Comparison of ENCODE assay signal across 23 mouse cellular contexts in the genomic region with DNA sequence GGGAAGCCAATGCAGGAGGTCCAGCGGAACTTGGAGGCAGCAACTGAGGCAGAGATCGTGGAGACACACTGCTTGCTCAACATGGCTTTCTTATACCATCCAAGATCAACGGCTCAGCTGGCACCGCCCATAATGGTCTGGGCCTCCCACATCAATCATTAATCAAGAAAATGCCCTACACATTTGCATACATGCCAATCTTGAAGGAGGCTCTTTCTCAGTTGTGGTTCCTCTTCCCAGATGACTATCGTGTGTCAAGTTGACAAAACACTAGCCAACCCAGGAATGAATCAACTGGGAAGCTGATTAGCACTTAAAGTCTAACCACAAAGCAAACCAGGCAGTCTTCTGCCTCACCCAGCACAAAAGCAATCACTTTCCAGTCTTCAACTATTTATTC.
DNase-seq lines count a peak whose midpoint lies in the region; ATAC-seq and TF ChIP-seq lines count a peak whose summit lies in the region.
"Had no signal": no experiment of that assay in that cellular context is flagged by ENCODE, and none has a peak within 500 bp of the region (broad histone marks: within the 10 kb centered on the region; RNA-seq: fewer than 3 reads in every experiment).

No protein-coding gene starts in this region.

- peak; percentile 45 for DNase-seq in MEL (ENCODE audit: low read depth, low spot score)
- DNase-seq in limb, embryonic 10.5 days (ENCODE audit: low spot score), result no peak
- no peak for DNase-seq in gastrocnemius, adult 8-10 months (ENCODE audit: low spot score in 2 of 2)
- DNase-seq in spleen, postnatal 14 days (ENCODE audit: low spot score in 2 of 2), result no peak
- DNase-seq: adrenal gland, postnatal 25 days; B cell, adult 2 months; cerebellum, adult 18-20 months; cerebellum, postnatal 10 days; kidney, adult 18-20 months; kidney, postnatal 36 days; lung, adult 18-20 months; right cerebral cortex, postnatal 25 days; thymus, postnatal 14 days had no signal

- H3K27ac ChIP-seq in MEL (ENCODE audit: control insufficient read depth, low read depth, low read length), result peak overlapping the region; percentile 39
- H3K27ac ChIP-seq in liver, embryonic 12.5 days, result no peak overlapping the region
- no peak overlapping the region for H3K27ac ChIP-seq in limb, embryonic 10.5 days
- H3K27ac ChIP-seq: forebrain, embryonic 15.5 days; layer of hippocampus, adult 2 months; midbrain, embryonic 13.5 days had no signal

- ATAC-seq in megakaryocyte, adult 5-6 weeks (ENCODE audit: poor library complexity, severe bottlenecking), result no peak
- ATAC-seq in liver, embryonic 12.5 days, result no peak
- ATAC-seq: forebrain, embryonic 15.5 days; hindbrain, embryonic 16.5 days; lung, postnatal 0 days; midbrain, embryonic 13.5 days; Patski had no signal

- no peaks in the 10 kb centered on the region for H3K79me2 ChIP-seq in MEL (ENCODE audit: control insufficient read depth, insufficient read depth, low read length, poor library complexity)
- no peaks in the 10 kb centered on the region for H3K79me2 ChIP-seq in myocyte (ENCODE audit: control insufficient read depth, insufficient read depth)

- no peak for TF ChIP-seq EP300 in MEL (IDR thresholded peaks at IDR 0.05; ENCODE audit: low read depth in 1 of 2, low read length in 2 of 2)

- TF ChIP-seq RAD21 in MEL (IDR thresholded peaks at IDR 0.05; ENCODE audit: low read depth, low read length), result no peak

- no peak for TF ChIP-seq POLR2A in MEL (IDR thresholded peaks at IDR 0.05; ENCODE audit: control insufficient read depth in 1 of 2, insufficient read depth in 1 of 2, low read depth in 1 of 2, low read length in 2 of 2, poor library complexity in 1 of 2)
- no peak for TF ChIP-seq POLR2A in myocyte (IDR thresholded peaks at IDR 0.05; ENCODE audit: insufficient read length, low read depth)

- H3K4me2 ChIP-seq in liver, embryonic 12.5 days, result peak overlapping the region; percentile 29
- H3K4me2 ChIP-seq in myocyte (ENCODE audit: low read depth), result peak overlapping the region; percentile 31
- H3K4me2 ChIP-seq: forebrain, embryonic 15.5 days; midbrain, embryonic 13.5 days had no signal

- H3K9me3 ChIP-seq in megakaryocyte, embryonic 14.5 days, result no peaks in the 10 kb centered on the region
- no peaks in the 10 kb centered on the region for H3K9me3 ChIP-seq in MEL (replicated peaks; ENCODE audit: insufficient read depth, low read length)
- H3K9me3 ChIP-seq in liver, embryonic 12.5 days (replicated peaks), result no peaks in the 10 kb centered on the region
- no peaks in the 10 kb centered on the region for H3K9me3 ChIP-seq in limb, embryonic 10.5 days (replicated peaks)
- H3K9me3 ChIP-seq: forebrain, embryonic 15.5 days; midbrain, embryonic 13.5 days had no signal

- WGBS in liver, embryonic 12.5 days (ENCODE audit: insufficient replicate concordance), result 20% methylated on average over 5 of the region's 5 CpGs
- WGBS in limb, embryonic 10.5 days, result 88% methylated on average over 5 of the region's 5 CpGs

- H3K36me3 ChIP-seq in megakaryocyte, embryonic 14.5 days (replicated peaks; ENCODE audit: low read length), result no peaks in the 10 kb centered on the region
- H3K36me3 ChIP-seq in MEL (ENCODE audit: control insufficient read depth in 1 of 2, insufficient read depth in 2 of 2, low read length in 2 of 2), result peaks cover 0 to 39% of the 10 kb centered on the region in 2 experiments; a peak in 2 of 4 replicates
- no peaks in the 10 kb centered on the region for H3K36me3 ChIP-seq in liver, embryonic 12.5 days
- no peaks in the 10 kb centered on the region for H3K36me3 ChIP-seq in myocyte (ENCODE audit: control insufficient read depth, insufficient read depth)
- no peaks in the 10 kb centered on the region for H3K36me3 ChIP-seq in limb, embryonic 10.5 days
- H3K36me3 ChIP-seq: forebrain, embryonic 15.5 days; midbrain, embryonic 13.5 days had no signal

- H3K27me3 ChIP-seq in megakaryocyte, embryonic 14.5 days (replicated peaks), result no peaks in the 10 kb centered on the region
- H3K27me3 ChIP-seq in MEL (ENCODE audit: control insufficient read depth in 1 of 2, insufficient read depth in 2 of 2, low read length in 2 of 2) (no peaks in the 10 kb centered on the region), myocyte (ENCODE audit: control insufficient read depth, insufficient read depth, insufficient read length) (no peaks in the 10 kb centered on the region)
- H3K27me3 ChIP-seq in liver, embryonic 12.5 days (replicated peaks), result 0 out of 2 replicates have a peak, but pooled peaks cover 3% of the 10 kb centered on the region
- no peaks in the 10 kb centered on the region for H3K27me3 ChIP-seq in limb, embryonic 10.5 days (ENCODE audit: low read depth, poor library complexity, severe bottlenecking)
- H3K27me3 ChIP-seq: forebrain, embryonic 15.5 days; midbrain, embryonic 13.5 days; Patski had no signal

- H3K9ac ChIP-seq in MEL (ENCODE audit: control insufficient read depth, low read depth, low read length, poor library complexity, severe bottlenecking), result no peak overlapping the region
- no peak overlapping the region for H3K9ac ChIP-seq in liver, embryonic 12.5 days
- H3K9ac ChIP-seq: forebrain, embryonic 15.5 days; midbrain, embryonic 13.5 days had no signal

- H3K4me3 ChIP-seq in megakaryocyte, embryonic 14.5 days (replicated peaks), result peak overlapping the region; percentile 78
- H3K4me3 ChIP-seq in MEL (ENCODE audit: control insufficient read depth in 1 of 2, insufficient read depth in 1 of 2, low read depth in 2 of 2, low read length in 2 of 2), result no peak overlapping the region
- H3K4me3 ChIP-seq in liver, embryonic 12.5 days, result no peak overlapping the region
- H3K4me3 ChIP-seq in myocyte, result no peak overlapping the region
- no peak overlapping the region for H3K4me3 ChIP-seq in limb, embryonic 10.5 days
- H3K4me3 ChIP-seq: forebrain, embryonic 15.5 days; layer of hippocampus, adult 2 months; midbrain, embryonic 13.5 days had no signal

- H3ac ChIP-seq in myocyte (ENCODE audit: control insufficient read depth, insufficient read length), result no peak overlapping the region

- TF ChIP-seq CTCF in MEL (IDR thresholded peaks at IDR 0.05 in 2 of 3, conservative IDR thresholded peaks at IDR 0.05 in 1 of 3; ENCODE audit: control insufficient read depth in 1 of 3, insufficient read depth in 1 of 3, low read depth in 2 of 3, low read length in 3 of 3, poor library complexity in 1 of 3, severe bottlenecking in 1 of 3), result no peak

- peaks cover 78% of the 10 kb centered on the region for H3K4me1 ChIP-seq in megakaryocyte, embryonic 14.5 days
- peaks cover 3 to 36% of the 10 kb centered on the region in 2 experiments; a peak in 3 of 4 replicates for H3K4me1 ChIP-seq in MEL (ENCODE audit: control insufficient read depth in 1 of 2, insufficient read depth in 2 of 2, low read length in 2 of 2)
- H3K4me1 ChIP-seq in liver, embryonic 12.5 days, result peaks cover 45% of the 10 kb centered on the region
- no peaks in the 10 kb centered on the region for H3K4me1 ChIP-seq in limb, embryonic 10.5 days
- H3K4me1 ChIP-seq: midbrain, embryonic 13.5 days had no signal

TF ChIP-seq in MEL, 35 proteins besides CTCF, POLR2A, EP300 and RAD21:
- TF ChIP-seq MYC (IDR thresholded peaks at IDR 0.05; ENCODE audit: low read depth, low read length) (peak; percentile 22; the same call in 1 of the 2 replicates), TBP (IDR thresholded peaks at IDR 0.05; ENCODE audit: low read depth, low read length) (peak; percentile 56; the same call in 1 of the 2 replicates), GATA1 (IDR thresholded peaks at IDR 0.05; ENCODE audit: low read depth, low read length) (peak; percentile 52), NELFE (IDR thresholded peaks at IDR 0.05; ENCODE audit: low read depth, low read length) (no peak), ETS1 (IDR thresholded peaks at IDR 0.05; ENCODE audit: low read depth, low read length) (peak; percentile 49; the same call in 1 of the 2 replicates), RCOR1 (IDR thresholded peaks at IDR 0.05; ENCODE audit: low read depth, low read length) (peak; percentile 81), CHD2 (IDR thresholded peaks at IDR 0.05; ENCODE audit: low read length) (no peak)

TF ChIP-seq in myocyte, 11 proteins besides CTCF, POLR2A, EP300 and RAD21:
- TF ChIP-seq MAX (IDR thresholded peaks at IDR 0.05; ENCODE audit: low read depth), result no peak
- TF ChIP-seq CEBPB (IDR thresholded peaks at IDR 0.05; ENCODE audit: insufficient read depth, poor library complexity, severe bottlenecking), result no peak
- TF ChIP-seq POLR2AphosphoS2 (IDR thresholded peaks at IDR 0.05; ENCODE audit: insufficient read length, low read depth), result no peak
- no peak for TF ChIP-seq MYOD1 (IDR thresholded peaks at IDR 0.05; ENCODE audit: control insufficient read depth in 1 of 3, insufficient read length in 2 of 3, low read depth in 2 of 3)
- no peak for TF ChIP-seq REST (IDR thresholded peaks at IDR 0.05; ENCODE audit: insufficient read depth, insufficient read length)
- TF ChIP-seq TCF3 (IDR thresholded peaks at IDR 0.05; ENCODE audit: insufficient read length, low read depth), result no peak
- no peak for TF ChIP-seq TCF12 (IDR thresholded peaks at IDR 0.05; ENCODE audit: insufficient read depth, poor library complexity, severe bottlenecking)
- TF ChIP-seq SRF (IDR thresholded peaks at IDR 0.05; ENCODE audit: control insufficient read depth, insufficient read length, low read depth), result no peak
- TF ChIP-seq MYOG (IDR thresholded peaks at IDR 0.05; ENCODE audit: control insufficient read depth in 1 of 3, insufficient read depth in 1 of 3, insufficient read length in 2 of 3, low read depth in 2 of 3), result no peak
- no peak for TF ChIP-seq E2F4 (IDR thresholded peaks at IDR 0.05; ENCODE audit: insufficient read depth)
- no peak for TF ChIP-seq USF1 (IDR thresholded peaks at IDR 0.05; ENCODE audit: low read depth)
